Mouse (Mus musculus) midbrain, postnatal 0 days (tissue): ENCODE measurements around the gene Slc9a8. TPM values are rescaled to one million over a fixed set of nuclear protein-coding genes. Genes with fewer than 3 reads are reported as not detected.
A peak's percentile ranks its signal among the peaks of the same experiment; 100 is the strongest.

Source experiments
- ATAC-seq: fragments of 200-750 bp; cut with Nextera tagmentation; 2 replicates; pipeline ENCODE4 v1.8.0; 2017; ENCODE audit warnings: moderate number of reproducible peaks, mild to moderate bottlenecking, moderate TSS enrichment, moderate library complexity; ENCODE audit not compliant: low FRiP score
- DNase-seq: peaks from one replicate; pipeline ENCODE4 v3.0.0-alpha.2; 2015; ENCODE audit warnings: low spot score
- H3K27ac ChIP-seq: fragments of 300-500 bp; sonication (generic); 2 replicates; pipeline ENCODE4 v1.5.1; 2014; ENCODE audit warnings: low read depth, mild to moderate bottlenecking, low read length, mixed read lengths
- H3K27me3 ChIP-seq: fragments of 300-500 bp; sonication (generic); 2 replicates; pipeline ENCODE4 v1.6.1; 2014; ENCODE audit warnings: low read length, control low read depth, mixed read lengths; ENCODE audit not compliant: insufficient read depth
- H3K36me3 ChIP-seq: fragments of 300-500 bp; sonication (generic); 2 replicates; pipeline ENCODE4 v1.6.1; 2014; ENCODE audit warnings: low read length, control low read depth, mixed read lengths; ENCODE audit not compliant: insufficient read depth
- H3K4me1 ChIP-seq: fragments of 300-500 bp; sonication (generic); 2 replicates; pipeline ENCODE4 v1.6.1; 2014; ENCODE audit warnings: mild to moderate bottlenecking, control low read depth, antibody characterized with exemption, low read length, mixed read lengths; ENCODE audit not compliant: insufficient read depth
- H3K4me2 ChIP-seq: fragments of 300-500 bp; sonication (generic); 2 replicates; pipeline ENCODE4 v1.6.1; 2014; ENCODE audit warnings: low read depth, mild to moderate bottlenecking, low read length, mixed read lengths; ENCODE audit not compliant: poor library complexity, severe bottlenecking
- H3K4me3 ChIP-seq: fragments of 300-500 bp; sonication (generic); 2 replicates; pipeline ENCODE4 v1.5.1; 2014; ENCODE audit warnings: low read depth, mild to moderate bottlenecking, low read length, moderate library complexity
- H3K9ac ChIP-seq: fragments of 300-500 bp; sonication (generic); replicated peaks from 2 replicates; pipeline ENCODE4 v1.6.1; 2014; ENCODE audit warnings: mild to moderate bottlenecking, low read length, moderate library complexity, mixed read lengths; ENCODE audit not compliant: poor library complexity, severe bottlenecking
- H3K9me3 ChIP-seq: fragments of 300-500 bp; sonication (generic); 2 replicates; pipeline ENCODE4 v1.6.1; 2016; ENCODE audit warnings: low read length, control low read depth
- CTCF ChIP-seq: IDR thresholded peaks from 2 replicates; pipeline ENCODE4 v1.5.1; 2016; ENCODE audit warnings: antibody characterized with exemption, mild to moderate bottlenecking
- WGBS: fragments of 180-500 bp; shearing (Covaris S2); extraction: QIAGEN DNeasy Blood & Tissue Kit; methylation state at CpG from one replicate; pipeline ENCODE4 v1.1.7; 2014; 5-methylcytosine and 5-hydroxymethylcytosine counted together
- polyA plus RNA-seq: library from polyadenylated mRNA; unstranded; fragments of >200 nt; fragmentation: Nextera tagmentation; extraction: Ambion mirVana; gene quantifications from 2 replicates; pipeline ENCODE4 v1.2.1, GENCODE M21; 2015
- total RNA-seq: library from RNA; depleted of rRNA; stranded (reverse); fragments of >200 nt; gene quantifications from 2 replicates; pipeline ENCODE4 v1.2.3, GENCODE M21; 2014

The Slc9a8 gene
- total and polyA plus RNA-seq, 2 experiments from 2014 or later: 17.9 to 30.6 TPM

- H3K36me3 ChIP-seq: no peaks in the 10 kb centered on the region
- peak overlapping the region; percentile 90 for H3K9ac ChIP-seq
- DNase-seq: peak; percentile 87
- H3K9me3 ChIP-seq: no peaks in the 10 kb centered on the region
- no peaks in the 10 kb centered on the region for H3K27me3 ChIP-seq
- H3K4me1 ChIP-seq: peaks cover 8% of the 10 kb centered on the region; the same call in 1 of the 2 replicates
- H3K4me2 ChIP-seq: peak overlapping the region; percentile 96
- ATAC-seq: peak; percentile 91
- H3K4me3 ChIP-seq: peak overlapping the region; percentile 88
- under 1% methylated on average over 74 of the region's 85 CpGs for WGBS
- H3K27ac ChIP-seq: peak overlapping the region; percentile 82
- TF ChIP-seq CTCF: peak; percentile 56
Measured at GRCm38 (mm10) chr2:167503253-167503895, 81.9 kb downstream of the Slc9a8 start.

GRCm38 (mm10) chr2:167503896-167504349 lies 82.4 kb downstream of the Slc9a8 start:
- TF ChIP-seq CTCF: no peak
- under 1% methylated on average over 29 of the region's 32 CpGs for WGBS
- no peak for DNase-seq

GRCm38 (mm10) chr2:167505127-167505526 lies 83.6 kb downstream of the Slc9a8 start:
- Histone ChIP-seq H3K4me1 (peaks cover 8% of the 10 kb centered on the region; the same call in 1 of the 2 replicates), H3K27ac (no peak overlapping the region), H3K9me3 (no peaks in the 10 kb centered on the region), H3K9ac (peak overlapping the region; percentile 19; the same call in 1 of the 2 replicates), H3K27me3 (no peaks in the 10 kb centered on the region), H3K4me2 (0 out of 2 replicates have a peak overlapping the region, but pooled peaks have one; percentile 96), H3K36me3 (peaks cover 2% of the 10 kb centered on the region; the same call in 1 of the 2 replicates), H3K4me3 (peak overlapping the region; percentile 88; the same call in 1 of the 2 replicates)
- DNase-seq: no peak
- WGBS: 74% methylated on average over 3 of the region's 3 CpGs
- no peak for TF ChIP-seq CTCF
- ATAC-seq: no peak

More at GRCm38 (mm10) chr2:167503896-167504349, 82.4 kb downstream of the Slc9a8 start:
- Histone ChIP-seq H3K9me3 (no peaks in the 10 kb centered on the region), H3K27me3 (no peaks in the 10 kb centered on the region), H3K4me3 (peak overlapping the region; percentile 88), H3K36me3 (no peaks in the 10 kb centered on the region; the same call in 1 of the 2 replicates), H3K27ac (peak overlapping the region; percentile 82), H3K4me1 (peaks cover 8% of the 10 kb centered on the region; the same call in 1 of the 2 replicates), H3K9ac (peak overlapping the region; percentile 90), H3K4me2 (peak overlapping the region; percentile 96)
- ATAC-seq: peak; percentile 38

- Histone ChIP-seq H3K9ac (no peak overlapping the region), H3K27ac (no peak overlapping the region), H3K36me3 (peaks cover 12% of the 10 kb centered on the region), H3K27me3 (no peaks in the 10 kb centered on the region), H3K4me2 (no peak overlapping the region), H3K9me3 (no peaks in the 10 kb centered on the region), H3K4me1 (peaks cover 8% of the 10 kb centered on the region; the same call in 1 of the 2 replicates), H3K4me3 (no peak overlapping the region)
- DNase-seq (no peak), ATAC-seq (no peak)
- TF ChIP-seq CTCF: no peak
- WGBS: 94% methylated on average over 10 of the region's 10 CpGs
Measured at GRCm38 (mm10) chr2:167506546-167507260, 85.2 kb downstream of the Slc9a8 start.

- Histone ChIP-seq H3K27ac (no peak overlapping the region), H3K4me1 (peaks cover 8% of the 10 kb centered on the region; the same call in 1 of the 2 replicates), H3K4me2 (no peak overlapping the region), H3K27me3 (no peaks in the 10 kb centered on the region), H3K9me3 (no peaks in the 10 kb centered on the region), H3K4me3 (no peak overlapping the region), H3K36me3 (peaks cover 23% of the 10 kb centered on the region), H3K9ac (no peak overlapping the region)
- DNase-seq (no peak), ATAC-seq (no peak)
- 96% methylated on average over 3 of the region's 3 CpGs for WGBS
- TF ChIP-seq CTCF: no peak
Measured at GRCm38 (mm10) chr2:167507719-167508385, 86.3 kb downstream of the Slc9a8 start.
